13 mouse cellular contexts compared by ENCODE assay signal in genomic region chr2:27596966-27597365, GRCm38 (mm10).
A peak's percentile ranks its signal among the peaks of the same experiment; 100 is the strongest.
DNase-seq lines count a peak whose midpoint lies in the region; ATAC-seq and TF ChIP-seq lines count a peak whose summit lies in the region.
"Had no signal": no experiment of that assay in that cellular context is flagged by ENCODE, and none has a peak within 500 bp of the region (broad histone marks: within the 10 kb centered on the region; RNA-seq: fewer than 3 reads in every experiment).

No protein-coding gene starts in this region.

- no peak overlapping the region for H3K4me3 ChIP-seq in heart, embryonic 12.5 days
- no peak overlapping the region for H3K4me3 ChIP-seq in intestine, postnatal 0 days (ENCODE audit: low read depth, low read length)
- H3K4me3 ChIP-seq in intestine, embryonic 16.5 days (ENCODE audit: low read length): no peak overlapping the region
- H3K4me3 ChIP-seq: embryonic facial prominence, embryonic 15.5 days; myocyte had no signal

- 91% methylated on average over 1 of the region's 1 CpGs for WGBS in heart, embryonic 12.5 days
- 95% methylated on average over 1 of the region's 1 CpGs for WGBS in intestine, postnatal 0 days
- 96% methylated on average over 1 of the region's 1 CpGs for WGBS in intestine, embryonic 16.5 days

- H3K4me1 ChIP-seq in heart, embryonic 12.5 days (replicated peaks): peaks cover 15% of the 10 kb centered on the region
- peaks cover 12% of the 10 kb centered on the region; the same call in 1 of the 2 replicates for H3K4me1 ChIP-seq in intestine, postnatal 0 days (replicated peaks; ENCODE audit: control insufficient read depth, insufficient read depth, low read length)
- H3K4me1 ChIP-seq in intestine, embryonic 16.5 days (ENCODE audit: control insufficient read depth, insufficient read depth, low read length): peaks cover 38% of the 10 kb centered on the region

- H3K9me3 ChIP-seq in heart, embryonic 12.5 days (replicated peaks): peaks cover 7% of the 10 kb centered on the region; the same call in 1 of the 2 replicates
- H3K9me3 ChIP-seq in intestine, postnatal 0 days (ENCODE audit: control insufficient read depth): no peaks in the 10 kb centered on the region
- H3K9me3 ChIP-seq in intestine, embryonic 16.5 days (ENCODE audit: control insufficient read depth, low read length): no peaks in the 10 kb centered on the region
- H3K9me3 ChIP-seq: embryonic facial prominence, embryonic 15.5 days had no signal

- no peak overlapping the region for H3K9ac ChIP-seq in heart, embryonic 12.5 days
- H3K9ac ChIP-seq in intestine, postnatal 0 days (ENCODE audit: low read depth, low read length): no peak overlapping the region
- H3K9ac ChIP-seq in intestine, embryonic 16.5 days (ENCODE audit: low read depth, low read length): no peak overlapping the region
- H3K9ac ChIP-seq: embryonic facial prominence, embryonic 15.5 days had no signal

- H3K4me2 ChIP-seq in heart, embryonic 12.5 days: no peak overlapping the region
- H3K4me2 ChIP-seq in intestine, postnatal 0 days (replicated peaks; ENCODE audit: low read depth): no peak overlapping the region
- H3K4me2 ChIP-seq in intestine, embryonic 16.5 days (ENCODE audit: low read depth, low read length): no peak overlapping the region
- H3K4me2 ChIP-seq: embryonic facial prominence, embryonic 15.5 days had no signal

- H3K27me3 ChIP-seq in heart, embryonic 12.5 days (replicated peaks): peaks cover 19% of the 10 kb centered on the region
- no peaks in the 10 kb centered on the region for H3K27me3 ChIP-seq in intestine, postnatal 0 days (replicated peaks; ENCODE audit: control insufficient read depth, insufficient read depth, low read length)
- H3K27me3 ChIP-seq in intestine, embryonic 16.5 days (replicated peaks; ENCODE audit: control insufficient read depth, insufficient read depth, low read length): no peaks in the 10 kb centered on the region
- H3K27me3 ChIP-seq: embryonic facial prominence, embryonic 15.5 days had no signal

- intact Hi-C loops in gastrocnemius, postnatal 14 days (cut with DNase I; ENCODE audit: low total_unique reads): no loop called here

- peak; percentile 98 for DNase-seq in heart, adult 11 months
- peak; percentile 49 for DNase-seq in adipocyte (ENCODE audit: low spot score)
- DNase-seq in gastrocnemius, postnatal 14 days: peak; percentile 42
- DNase-seq in kidney, postnatal 10 days: peak; percentile 59
- no peak for DNase-seq in thymus, adult 18-20 months
- DNase-seq: B cell, adult 2 months; thymus, postnatal 36 days had no signal

- no peak for TF ChIP-seq CTCF in intestine, postnatal 0 days (IDR thresholded peaks at IDR 0.05; ENCODE audit: low read depth)

- no peaks in the 10 kb centered on the region for H3K36me3 ChIP-seq in heart, embryonic 12.5 days
- no peaks in the 10 kb centered on the region for H3K36me3 ChIP-seq in intestine, postnatal 0 days (ENCODE audit: control insufficient read depth, insufficient read depth)
- H3K36me3 ChIP-seq in intestine, embryonic 16.5 days (ENCODE audit: control insufficient read depth, insufficient read depth, low read length): no peaks in the 10 kb centered on the region
- H3K36me3 ChIP-seq: embryonic facial prominence, embryonic 15.5 days had no signal

- no peak overlapping the region for H3K27ac ChIP-seq in heart, embryonic 12.5 days (ENCODE audit: poor library complexity, severe bottlenecking)
- no peak overlapping the region for H3K27ac ChIP-seq in intestine, postnatal 0 days (ENCODE audit: low read depth, low read length)
- H3K27ac ChIP-seq in intestine, embryonic 16.5 days (ENCODE audit: low read length): no peak overlapping the region
- H3K27ac ChIP-seq: embryonic facial prominence, embryonic 15.5 days had no signal

- no peak for ATAC-seq in heart, embryonic 12.5 days (ENCODE audit: insufficient number of reproducible peaks, low FRiP score)
- ATAC-seq in intestine, postnatal 0 days: no peak
- ATAC-seq in intestine, embryonic 16.5 days: no peak
- ATAC-seq: activated CD4-positive, CD25-positive, alpha-beta regulatory T cell, adult 4 months had no signal

Comparison
In these comparisons a context has a peak if more than half of its experiments do, and no peak if none do; other contexts are left out.
1. DNase-seq: peak in heart, adult 11 months (single experiment), adipocyte (single experiment), gastrocnemius, postnatal 14 days (single experiment) and kidney, postnatal 10 days (single experiment); none in thymus, adult 18-20 months (0 of 2).